Mouse (Mus musculus): ENCODE data around the gene Scd2. TPM values are rescaled to one million over a fixed set of nuclear protein-coding genes. Genes with fewer than 3 reads are reported as not detected.
A peak's percentile ranks its signal among the peaks of the same experiment; 100 is the strongest.
"Not testable (repeated sequence)": the region's sequence is repeated elsewhere in the genome, so short reads cannot be mapped to it uniquely, and the experiment has no call there.

Gene Scd2
- polyA plus RNA-seq, 1 experiment: 717 TPM

GRCm38 (mm10) chr19:44267499-44268002 lies 25.9 kb upstream of the Scd2 start:
- peak overlapping the region; percentile 26; the same call in 1 of the 2 replicates for H3K27ac ChIP-seq (ENCODE audit: insufficient read depth, low read length)
- TF ChIP-seq CTCF (IDR thresholded peaks at IDR 0.05; ENCODE audit: extremely low read depth, insufficient read depth, low read length): no peak
- no peak for TF ChIP-seq POLR2A (IDR thresholded peaks at IDR 0.05; ENCODE audit: extremely low read depth, insufficient read depth, low read length)
- peak overlapping the region; percentile 48 for H3K4me3 ChIP-seq (ENCODE audit: insufficient read depth, low read length)
- H3K4me1 ChIP-seq (ENCODE audit: control insufficient read depth, insufficient read depth, low read length): no peaks in the 10 kb centered on the region; the same call in 1 of the 2 replicates

GRCm38 (mm10) chr19:44273711-44274110 lies 19.8 kb upstream of the Scd2 start:
- Histone ChIP-seq H3K4me3 (ENCODE audit: insufficient read depth, low read length) (no peak overlapping the region), H3K27ac (ENCODE audit: insufficient read depth, low read length) (no peak overlapping the region), H3K4me1 (ENCODE audit: control insufficient read depth, insufficient read depth, low read length) (peaks cover 1% of the 10 kb centered on the region)
- TF ChIP-seq POLR2A (IDR thresholded peaks at IDR 0.05; ENCODE audit: extremely low read depth, insufficient read depth, low read length): no peak
- no peak for TF ChIP-seq CTCF (IDR thresholded peaks at IDR 0.05; ENCODE audit: extremely low read depth, insufficient read depth, low read length)

GRCm38 (mm10) chr19:44274452-44274851 lies 19.0 kb upstream of the Scd2 start:
- Histone ChIP-seq H3K4me1 (ENCODE audit: control insufficient read depth, insufficient read depth, low read length) (peaks cover 1% of the 10 kb centered on the region), H3K4me3 (ENCODE audit: insufficient read depth, low read length) (no peak overlapping the region), H3K27ac (ENCODE audit: insufficient read depth, low read length) (no peak overlapping the region)
- TF ChIP-seq POLR2A (IDR thresholded peaks at IDR 0.05; ENCODE audit: extremely low read depth, insufficient read depth, low read length) (no peak), CTCF (IDR thresholded peaks at IDR 0.05; ENCODE audit: extremely low read depth, insufficient read depth, low read length) (no peak)

- H3K27ac ChIP-seq (ENCODE audit: insufficient read depth, low read length): no peak overlapping the region
- H3K4me1 ChIP-seq (ENCODE audit: control insufficient read depth, insufficient read depth, low read length): peaks cover 1% of the 10 kb centered on the region
- TF ChIP-seq CTCF (IDR thresholded peaks at IDR 0.05; ENCODE audit: extremely low read depth, insufficient read depth, low read length): no peak
- TF ChIP-seq POLR2A (IDR thresholded peaks at IDR 0.05; ENCODE audit: extremely low read depth, insufficient read depth, low read length): no peak
- H3K4me3 ChIP-seq (ENCODE audit: insufficient read depth, low read length): no peak overlapping the region
These were observed 18.1 kb upstream of the Scd2 start for GRCm38 (mm10) chr19:44275418-44275817.

- no peak overlapping the region for H3K27ac ChIP-seq (ENCODE audit: insufficient read depth, low read length)
- TF ChIP-seq CTCF (IDR thresholded peaks at IDR 0.05; ENCODE audit: extremely low read depth, insufficient read depth, low read length): no peak
- no peak for TF ChIP-seq POLR2A (IDR thresholded peaks at IDR 0.05; ENCODE audit: extremely low read depth, insufficient read depth, low read length)
- H3K4me3 ChIP-seq (ENCODE audit: insufficient read depth, low read length): no peak overlapping the region
- H3K4me1 ChIP-seq (ENCODE audit: control insufficient read depth, insufficient read depth, low read length): peaks cover 1% of the 10 kb centered on the region
These were observed 16.6 kb upstream of the Scd2 start for GRCm38 (mm10) chr19:44276861-44277260.

- no peak overlapping the region for H3K27ac ChIP-seq (ENCODE audit: insufficient read depth, low read length)
- TF ChIP-seq CTCF (IDR thresholded peaks at IDR 0.05; ENCODE audit: extremely low read depth, insufficient read depth, low read length) (no peak), POLR2A (IDR thresholded peaks at IDR 0.05; ENCODE audit: extremely low read depth, insufficient read depth, low read length) (no peak)
- H3K4me1 ChIP-seq (ENCODE audit: control insufficient read depth, insufficient read depth, low read length): peaks cover 1% of the 10 kb centered on the region; the same call in 1 of the 2 replicates
- H3K4me3 ChIP-seq (ENCODE audit: insufficient read depth, low read length): no peak overlapping the region
These were observed 15.5 kb upstream of the Scd2 start for GRCm38 (mm10) chr19:44277931-44278330.

GRCm38 (mm10) chr19:44280755-44281154 lies 12.7 kb upstream of the Scd2 start:
- no peak overlapping the region for H3K27ac ChIP-seq (ENCODE audit: insufficient read depth, low read length)

GRCm38 (mm10) chr19:44281825-44282447 lies 11.5 kb upstream of the Scd2 start:
- H3K4me1 ChIP-seq (ENCODE audit: control insufficient read depth, insufficient read depth, low read length); H3K27ac ChIP-seq (ENCODE audit: insufficient read depth, low read length); H3K4me3 ChIP-seq (ENCODE audit: insufficient read depth, low read length): not testable (repeated sequence)

More at GRCm38 (mm10) chr19:44280755-44281154, 12.7 kb upstream of the Scd2 start:
- TF ChIP-seq POLR2A (IDR thresholded peaks at IDR 0.05; ENCODE audit: extremely low read depth, insufficient read depth, low read length) (no peak), CTCF (IDR thresholded peaks at IDR 0.05; ENCODE audit: extremely low read depth, insufficient read depth, low read length) (no peak)
- Histone ChIP-seq H3K4me1 (ENCODE audit: control insufficient read depth, insufficient read depth, low read length) (peaks cover 9% of the 10 kb centered on the region), H3K4me3 (ENCODE audit: insufficient read depth, low read length) (no peak overlapping the region)

- Histone ChIP-seq H3K4me3 (ENCODE audit: insufficient read depth, low read length) (no peak overlapping the region), H3K4me1 (ENCODE audit: control insufficient read depth, insufficient read depth, low read length) (peaks cover 8% of the 10 kb centered on the region), H3K27ac (ENCODE audit: insufficient read depth, low read length) (no peak overlapping the region)
- TF ChIP-seq CTCF (IDR thresholded peaks at IDR 0.05; ENCODE audit: extremely low read depth, insufficient read depth, low read length) (no peak), POLR2A (IDR thresholded peaks at IDR 0.05; ENCODE audit: extremely low read depth, insufficient read depth, low read length) (no peak)
These were observed 10.8 kb upstream of the Scd2 start for GRCm38 (mm10) chr19:44282534-44283156.
